Mouse (Mus musculus) gastrocnemius, adult 8-10 months (tissue): Measurements from ENCODE around the gene Galnt14. TPM values are rescaled to one million over a fixed set of nuclear protein-coding genes. Genes with fewer than 3 reads are reported as not detected.

Experiments
- DNase-seq, 2 experiments: peaks; one replicate each; pipeline ENCODE4 v3.0.0; 2022; ENCODE audit warnings: low spot score in 2 of 2
- total RNA-seq, 4 experiments: library from RNA; stranded (reverse); gene quantifications; 2 replicates each; pipeline ENCODE4 v1.2.4; 2022

The Galnt14 gene
- total RNA-seq, 4 experiments from 2014 or later: not detected

DNA sequence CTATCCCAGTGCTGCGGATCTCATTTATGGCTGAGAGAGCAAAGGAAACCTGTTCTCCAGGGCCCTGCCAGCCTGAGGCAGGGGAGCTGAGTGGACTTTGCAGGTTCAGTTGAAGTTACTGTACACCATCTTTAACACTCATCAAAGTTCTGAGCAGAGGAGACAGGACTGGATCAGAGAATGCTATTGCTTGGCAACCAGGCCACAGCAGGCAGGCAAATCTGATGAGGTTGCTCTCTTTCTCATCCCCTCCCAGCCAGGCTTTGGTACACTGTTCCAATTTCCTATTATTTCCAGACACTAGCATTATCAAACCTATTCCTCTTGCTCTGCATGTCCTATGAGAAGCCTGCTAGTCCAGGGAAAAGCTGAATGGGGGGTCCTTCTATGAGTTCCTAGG is 41.3 kb downstream of the Galnt14 start:
- DNase-seq: no peak

GRCm38 (mm10) chr17:73663237-73663636 is 47.0 kb downstream of the Galnt14 start:
- no peak for DNase-seq

DNA sequence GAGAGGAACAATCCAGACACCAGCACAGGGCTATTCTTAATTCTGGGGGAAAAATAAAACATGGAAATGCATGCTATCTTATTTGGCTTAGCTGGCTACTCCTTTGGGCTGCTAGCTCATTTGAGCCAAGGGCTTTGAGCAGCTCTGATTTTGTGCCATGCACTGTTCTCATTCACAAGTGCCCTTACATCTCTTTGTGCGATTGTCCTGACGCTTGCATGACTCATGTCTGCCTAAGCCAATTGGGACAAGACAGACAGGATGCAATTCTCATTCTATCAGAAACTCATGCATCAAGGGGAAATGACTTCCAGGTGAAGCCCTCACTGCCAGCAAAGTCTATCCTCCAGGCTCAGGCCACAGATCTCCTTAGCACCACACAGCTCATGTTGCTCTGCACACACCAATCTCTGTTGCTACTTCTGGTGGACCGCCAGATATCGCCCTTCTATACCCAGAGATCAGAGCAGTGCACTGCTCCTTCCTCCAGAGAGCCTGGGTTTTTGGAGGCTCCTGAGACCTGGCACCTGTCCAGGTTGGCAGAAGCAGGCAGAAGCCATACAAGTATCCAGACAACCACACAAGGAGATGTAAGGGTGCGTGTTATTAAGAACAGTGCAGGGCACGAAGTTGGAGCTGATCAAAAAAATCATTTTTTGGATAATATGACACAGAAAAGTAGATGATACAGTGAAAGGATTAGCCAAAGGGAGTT is 51.4 kb downstream of the Galnt14 start:
- DNase-seq: no peak

DNA sequence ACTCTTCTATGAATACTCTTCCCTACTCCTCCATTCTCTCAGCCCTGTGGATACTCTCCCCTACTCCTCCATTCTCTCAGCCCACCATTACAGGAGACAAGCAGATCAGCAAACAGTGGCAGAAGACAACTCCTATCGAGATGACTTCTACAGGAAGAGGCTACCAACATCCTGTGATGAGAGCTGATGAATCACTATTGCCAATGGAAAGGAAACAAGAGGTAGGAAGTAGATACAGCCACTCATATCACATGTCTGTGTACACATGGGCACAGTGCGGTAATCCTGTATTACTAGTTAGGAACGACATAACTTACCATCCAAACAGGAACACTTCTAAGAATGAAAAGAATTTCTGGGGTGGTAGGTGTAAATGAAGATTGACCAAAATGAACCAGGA is 53.9 kb downstream of the Galnt14 start:
- DNase-seq: no peak

GRCm38 (mm10) chr17:73654261-73654660 is 56.0 kb downstream of the Galnt14 start:
- no peak for DNase-seq

DNA sequence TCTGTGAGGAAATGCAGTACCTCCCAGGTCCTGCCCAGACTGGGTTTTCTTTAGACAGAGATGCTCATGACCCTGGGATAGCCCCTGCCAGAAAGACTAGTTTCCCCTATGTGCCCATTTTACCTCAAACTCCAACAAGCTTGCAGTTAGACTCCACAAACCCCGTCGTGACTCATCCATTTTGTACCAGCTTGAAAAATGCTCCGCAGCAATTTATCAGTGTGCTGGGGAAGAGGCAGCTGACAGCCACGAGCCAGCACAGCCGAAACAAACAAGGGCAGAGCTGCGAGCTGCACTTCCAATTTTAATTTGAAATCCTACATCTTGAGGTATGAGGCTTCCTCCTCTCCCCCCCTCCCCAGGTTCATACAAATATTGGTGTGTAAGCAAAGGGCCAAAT is 60.9 kb downstream of the Galnt14 start:
- DNase-seq: no peak

DNA sequence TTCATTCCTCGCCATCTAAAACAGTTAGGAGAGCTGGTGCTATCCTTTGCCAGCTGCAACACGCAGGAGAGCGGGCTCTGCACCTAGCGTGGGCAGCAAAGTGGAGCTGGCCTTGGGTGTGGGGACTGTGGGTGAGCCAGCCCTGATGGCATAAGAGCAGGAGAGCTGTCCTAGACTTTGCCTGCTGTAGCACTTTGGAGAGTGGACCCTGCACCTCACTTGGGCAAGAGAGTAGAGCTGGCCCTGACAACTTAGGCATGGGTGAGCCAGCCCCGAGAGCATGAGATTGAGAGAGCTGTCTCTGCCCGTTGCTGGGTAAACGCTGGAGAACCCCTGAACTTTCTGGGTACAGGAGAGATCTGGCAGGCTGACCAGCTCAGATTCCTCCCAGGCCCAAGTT is 68.6 kb downstream of the Galnt14 start:
- DNase-seq: no peak

DNA sequence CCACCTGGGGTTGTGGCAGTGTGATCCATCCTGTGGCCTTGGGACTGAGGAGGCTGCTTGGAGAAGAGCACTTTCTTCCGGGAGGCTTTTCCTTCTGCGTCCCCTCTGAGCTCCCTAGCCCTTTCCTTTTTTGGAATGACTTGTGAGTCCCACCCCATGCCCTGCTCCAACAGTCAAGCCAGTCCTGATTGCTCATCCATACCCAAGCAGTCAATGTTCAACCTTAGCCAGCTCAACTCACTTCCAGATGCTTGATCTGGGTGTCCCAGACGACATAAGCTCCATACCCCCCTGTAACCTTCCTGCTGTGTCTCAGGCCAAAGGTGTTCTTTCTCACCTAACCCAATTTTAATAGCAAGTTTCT is 70.2 kb downstream of the Galnt14 start:
- no peak for DNase-seq

DNA sequence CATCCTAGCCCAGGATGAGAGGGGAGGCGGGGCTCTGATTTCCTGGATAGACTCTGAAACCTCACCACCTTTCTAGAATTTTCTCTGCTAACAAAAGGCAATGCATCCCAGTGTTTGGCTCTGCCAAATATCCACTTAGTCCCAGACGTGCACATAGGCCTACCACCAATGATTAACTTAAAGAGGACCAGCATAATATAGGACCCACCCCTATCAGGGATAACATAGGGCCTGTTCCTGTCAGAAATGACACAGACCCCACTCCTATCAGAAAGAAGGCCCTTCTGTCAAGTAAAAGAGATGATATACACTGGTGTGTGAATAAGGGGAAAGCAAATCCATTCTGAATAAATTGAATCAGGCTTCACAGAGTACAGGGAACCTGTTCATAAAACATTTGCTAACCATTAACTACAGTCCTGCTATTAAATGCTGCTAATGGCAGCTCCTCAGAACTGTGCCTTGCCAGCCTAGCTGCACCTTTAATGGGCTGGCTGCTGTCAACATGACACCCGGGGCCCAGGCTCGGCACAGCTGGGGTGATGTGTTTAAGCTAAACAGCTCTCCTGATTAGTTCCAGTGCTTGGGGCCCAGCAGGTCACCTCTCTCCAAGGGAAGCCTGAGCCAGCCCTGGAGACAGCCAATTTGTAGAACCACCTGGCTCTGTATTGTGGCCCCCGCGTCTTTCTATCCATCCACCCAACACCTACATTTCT is 70.7 kb downstream of the Galnt14 start:
- DNase-seq: no peak

- no peak for DNase-seq
These were observed 73.3 kb downstream of the Galnt14 start for GRCm38 (mm10) chr17:73636988-73637387.

- DNase-seq: no peak
These were observed 75.4 kb downstream of the Galnt14 start for GRCm38 (mm10) chr17:73634896-73635295.

GRCm38 (mm10) chr17:73633991-73634710 is 76.1 kb downstream of the Galnt14 start:
- DNase-seq: no peak

DNA sequence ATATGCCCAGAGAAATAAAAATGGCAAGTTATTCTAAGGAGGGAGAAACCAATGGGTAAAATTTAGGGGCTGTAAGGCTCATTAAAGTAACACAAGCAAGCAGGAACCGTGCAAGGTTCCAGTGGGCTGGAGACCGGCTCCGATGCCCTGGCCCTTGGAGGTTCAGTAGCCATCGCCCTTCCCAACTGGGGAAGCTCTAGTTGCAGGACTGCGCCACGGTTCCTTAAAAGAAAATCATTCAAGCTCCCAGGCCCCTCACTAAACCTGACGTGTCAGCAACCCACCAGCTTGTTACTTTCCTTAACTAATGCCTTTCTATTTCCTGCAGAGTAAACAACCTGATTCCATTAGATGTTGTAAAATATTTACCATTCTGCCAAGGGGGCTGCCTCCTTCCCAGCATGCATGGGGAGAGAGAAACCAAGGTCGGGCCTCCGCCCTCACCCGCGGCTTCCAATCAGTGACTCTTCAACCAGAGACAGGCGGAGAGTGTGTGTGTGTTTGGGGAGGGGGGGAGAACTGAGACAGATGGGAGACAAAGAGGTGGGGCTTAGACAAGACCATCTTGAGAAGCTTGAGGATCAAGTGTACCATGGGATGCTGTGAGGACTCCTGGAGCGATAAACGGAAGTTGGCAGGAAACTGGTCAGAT is 81.9 kb downstream of the Galnt14 start:
- DNase-seq: no peak

GRCm38 (mm10) chr17:73626912-73627311 is 83.3 kb downstream of the Galnt14 start:
- DNase-seq: no peak

DNA sequence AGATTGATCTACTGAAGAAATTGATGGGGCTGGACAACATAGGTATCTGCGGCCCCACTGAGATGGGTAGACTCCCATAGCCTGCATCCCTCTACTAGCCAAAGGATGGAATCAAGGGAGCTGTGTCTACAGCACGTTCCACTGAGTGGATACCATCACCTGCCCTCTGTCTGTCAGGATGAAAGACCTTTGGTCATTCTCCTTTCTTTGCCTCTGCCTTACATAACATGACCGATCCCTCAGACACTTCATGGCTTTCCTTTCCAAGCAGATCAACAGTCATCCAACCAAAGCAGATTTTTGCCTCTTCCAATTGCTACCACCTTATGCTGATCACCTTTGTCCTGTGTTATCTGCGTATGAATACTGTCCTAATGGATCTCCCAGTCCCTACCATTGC is 90.2 kb downstream of the Galnt14 start:
- DNase-seq: no peak

GRCm38 (mm10) chr17:73602552-73603478 is 107.4 kb downstream of the Galnt14 start:
- DNase-seq: no peak

GRCm38 (mm10) chr17:73599923-73600322 is 110.3 kb downstream of the Galnt14 start:
- DNase-seq: no peak

DNA sequence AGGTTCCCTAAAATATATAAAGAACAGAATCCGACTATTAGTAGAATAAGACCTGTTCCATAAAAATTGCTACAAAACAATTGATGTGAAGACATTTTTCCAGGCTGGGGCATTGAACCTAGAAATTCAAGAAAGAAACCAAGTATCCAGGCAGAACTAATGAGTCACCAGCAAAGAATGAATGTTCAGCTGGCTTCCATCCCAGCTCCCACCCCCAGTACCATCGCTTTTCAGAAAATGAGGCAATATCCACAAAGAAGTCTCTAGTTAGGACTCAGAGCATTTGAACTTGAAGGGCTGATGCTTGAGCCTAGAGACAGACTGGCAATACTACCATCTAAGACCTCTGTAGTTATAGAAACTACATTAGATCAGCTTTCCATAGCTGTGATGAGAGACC is 118.2 kb downstream of the Galnt14 start:
- DNase-seq: no peak

- no peak for DNase-seq
These were observed 122.7 kb downstream of the Galnt14 start for GRCm38 (mm10) chr17:73587573-73587972.

DNA sequence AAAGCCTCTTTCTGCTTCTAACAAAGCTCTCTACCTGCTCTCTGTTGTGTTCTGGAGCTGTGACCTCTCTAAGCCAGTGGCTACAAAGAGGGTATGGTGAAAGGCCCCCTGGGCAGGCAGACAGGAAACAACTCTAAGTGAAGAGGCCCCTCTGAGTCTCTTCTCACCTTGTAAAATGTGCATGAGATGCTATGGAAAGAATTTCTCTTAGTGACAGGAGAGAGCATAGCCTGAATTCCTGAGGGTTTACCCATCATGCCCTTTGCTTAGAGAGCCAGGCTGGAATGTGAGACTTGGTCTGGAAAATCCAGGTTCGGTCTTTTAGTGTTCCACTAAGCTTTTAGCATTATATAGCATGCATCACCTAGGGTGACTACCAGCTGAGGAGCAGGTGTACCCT is 136.1 kb downstream of the Galnt14 start:
- no peak for DNase-seq

- no peak for DNase-seq
These were observed 137.4 kb downstream of the Galnt14 start for GRCm38 (mm10) chr17:73572881-73573280.
